Mouse (Mus musculus) gonadal fat pad, adult 2 months (tissue): ENCODE results near the gene Cgas. TPM values are rescaled to one million over a fixed set of nuclear protein-coding genes. Genes with fewer than 3 reads are reported as not detected.

ENCODE experiments used
- DNase-seq: peaks from one replicate; pipeline ENCODE4 v3.0.0-alpha.2; 2012; ENCODE audit warnings: low read depth
- polyA plus RNA-seq: library from polyadenylated mRNA; depleted of rRNA; stranded (reverse); fragments of >200 nt; gene quantifications from 2 replicates; pipeline ENCODE4 v1.2.3, GENCODE M21; 2012

The Cgas gene
- polyA plus RNA-seq, 1 experiment: 0.41 TPM

- DNase-seq: no peak
Observed at GRCm38 (mm10) chr9:78457026-78457425, 14.0 kb upstream of the Cgas start.

- DNase-seq: no peak
Observed at GRCm38 (mm10) chr9:78451382-78451781, 8.3 kb upstream of the Cgas start.

- DNase-seq: no peak
Observed at GRCm38 (mm10) chr9:78450404-78450803, 7.4 kb upstream of the Cgas start.

GRCm38 (mm10) chr9:78447973-78448873 lies 5.2 kb upstream of the Cgas start, which contains the start of the genes Mto1 and Gm17324:
Gene Mto1, plus strand, starts transcription at chr9:78448208.
Gene Gm17324, minus strand, starts transcription at chr9:78448786.
- DNase-seq: no peak

- no peak for DNase-seq
Observed at GRCm38 (mm10) chr9:78447606-78447972, 4.6 kb upstream of the Cgas start.

GRCm38 (mm10) chr9:78442237-78442578 lies 829 bp downstream of the Cgas start:
- DNase-seq: no peak

- DNase-seq: no peak
Observed at GRCm38 (mm10) chr9:78439426-78439825, 3.6 kb downstream of the Cgas start.

- no peak for DNase-seq
Observed at GRCm38 (mm10) chr9:78432471-78432870, 10.6 kb downstream of the Cgas start.

GRCm38 (mm10) chr9:78430486-78430885 lies 12.6 kb downstream of the Cgas start:
- DNase-seq: no peak

- no peak for DNase-seq
Observed at GRCm38 (mm10) chr9:78429551-78429950, 13.5 kb downstream of the Cgas start.

GRCm38 (mm10) chr9:78428870-78429432 lies 14.1 kb downstream of the Cgas start:
- no peak for DNase-seq

GRCm38 (mm10) chr9:78428185-78428584 lies 14.9 kb downstream of the Cgas start:
- no peak for DNase-seq

- no peak for DNase-seq
Observed at GRCm38 (mm10) chr9:78427362-78427781, 15.7 kb downstream of the Cgas start.

- no peak for DNase-seq
Observed at GRCm38 (mm10) chr9:78401596-78401995, 41.4 kb downstream of the Cgas start.

GRCm38 (mm10) chr9:78400570-78400969 lies 42.5 kb downstream of the Cgas start:
- no peak for DNase-seq

- no peak for DNase-seq
Observed at GRCm38 (mm10) chr9:78396517-78396916, 46.5 kb downstream of the Cgas start.

GRCm38 (mm10) chr9:78395630-78396351 lies 47.2 kb downstream of the Cgas start, which contains the start of gene Ddx43:
Gene Ddx43, plus strand, starts transcription at chr9:78395777.
- no peak for DNase-seq

GRCm38 (mm10) chr9:78395244-78395629 lies 47.8 kb downstream of the Cgas start:
- DNase-seq: no peak

GRCm38 (mm10) chr9:78394602-78395001 lies 48.4 kb downstream of the Cgas start:
- no peak for DNase-seq

- no peak for DNase-seq
Observed at GRCm38 (mm10) chr9:78393741-78394140, 49.3 kb downstream of the Cgas start.

GRCm38 (mm10) chr9:78389981-78390380 lies 53.1 kb downstream of the Cgas start:
- DNase-seq: no peak

GRCm38 (mm10) chr9:78386947-78387346 lies 56.1 kb downstream of the Cgas start:
- DNase-seq: no peak

GRCm38 (mm10) chr9:78385893-78386292 lies 57.1 kb downstream of the Cgas start:
- no peak for DNase-seq
